Mouse (Mus musculus): Measurements from ENCODE around the gene Rab40c. TPM values are rescaled to one million over a fixed set of nuclear protein-coding genes. Genes with fewer than 3 reads are reported as not detected.

The Rab40c gene
- 29.8 and 33.6 TPM in 2 replicates for polyA plus RNA-seq (2016; fragmentation: Nextera tagmentation; extraction: Ambion mirVana)

GRCm38 (mm10) chr17:25919144-25919785 is at the start of gene Rab40c:
Rab40c (minus strand) TSS chr17:25919727.
- peak within 1 kb of the TSS; percentile 99 for H3K4me3 ChIP-seq
- peaks cover 13% of the 10 kb centered on the region for H3K36me3 ChIP-seq
- no peaks in the 10 kb centered on the region for H3K27me3 ChIP-seq (ENCODE audit: low read depth, poor library complexity, severe bottlenecking)
- no peak for DNase-seq (ENCODE audit: low spot score)
- H3K9me3 ChIP-seq (replicated peaks) = no peaks in the 10 kb centered on the region
- under 1% methylated on average over 62 of the region's 78 CpGs for WGBS
- H3K27ac ChIP-seq (replicated peaks) = peak within 1 kb of the TSS; percentile 87
- peaks cover 37% of the 10 kb centered on the region for H3K4me1 ChIP-seq

GRCm38 (mm10) chr17:25968176-25968575 is 48.6 kb upstream of the Rab40c start:
- no peak for DNase-seq (ENCODE audit: low spot score)
- Histone ChIP-seq H3K4me3 (no peak overlapping the region), H3K36me3 (peaks cover 45% of the 10 kb centered on the region), H3K9me3 (replicated peaks) (no peaks in the 10 kb centered on the region), H3K4me1 (no peaks in the 10 kb centered on the region), H3K27me3 (ENCODE audit: low read depth, poor library complexity, severe bottlenecking) (no peaks in the 10 kb centered on the region), H3K27ac (replicated peaks) (no peak overlapping the region)
- 79% methylated on average over 1 of the region's 1 CpGs for WGBS

- no peak overlapping the region for H3K27ac ChIP-seq (replicated peaks)
- H3K4me3 ChIP-seq = no peak overlapping the region
- DNase-seq (ENCODE audit: low spot score) = no peak
- H3K27me3 ChIP-seq (ENCODE audit: low read depth, poor library complexity, severe bottlenecking) = no peaks in the 10 kb centered on the region
- no peaks in the 10 kb centered on the region for H3K4me1 ChIP-seq
- no peaks in the 10 kb centered on the region for H3K9me3 ChIP-seq (replicated peaks)
- WGBS = 90% methylated on average over 3 of the region's 3 CpGs
- H3K36me3 ChIP-seq = peaks cover 45% of the 10 kb centered on the region
Measured at GRCm38 (mm10) chr17:25967652-25968051, 48.1 kb upstream of the Rab40c start.

GRCm38 (mm10) chr17:25964271-25964670 is 44.7 kb upstream of the Rab40c start:
- Histone ChIP-seq H3K9me3 (replicated peaks) (no peaks in the 10 kb centered on the region), H3K4me1 (no peaks in the 10 kb centered on the region), H3K27me3 (ENCODE audit: low read depth, poor library complexity, severe bottlenecking) (no peaks in the 10 kb centered on the region), H3K27ac (replicated peaks) (0 out of 2 replicates have a peak overlapping the region, but pooled peaks have one; percentile 4), H3K4me3 (no peak overlapping the region), H3K36me3 (peaks cover 68% of the 10 kb centered on the region)
- WGBS = 90% methylated on average over 7 of the region's 7 CpGs
- DNase-seq (ENCODE audit: low spot score) = no peak

- Histone ChIP-seq H3K4me1 (no peaks in the 10 kb centered on the region), H3K9me3 (replicated peaks) (no peaks in the 10 kb centered on the region), H3K27ac (replicated peaks) (no peak overlapping the region), H3K4me3 (no peak overlapping the region), H3K27me3 (ENCODE audit: low read depth, poor library complexity, severe bottlenecking) (no peaks in the 10 kb centered on the region), H3K36me3 (peaks cover 85% of the 10 kb centered on the region)
- WGBS = 93% methylated on average over 7 of the region's 7 CpGs
- DNase-seq (ENCODE audit: low spot score) = no peak
Measured at GRCm38 (mm10) chr17:25962413-25962905, 42.9 kb upstream of the Rab40c start.

GRCm38 (mm10) chr17:25961566-25961965 is 42.0 kb upstream of the Rab40c start:
- Histone ChIP-seq H3K27ac (replicated peaks) (no peak overlapping the region), H3K36me3 (peaks cover 89% of the 10 kb centered on the region), H3K4me1 (0 out of 2 replicates have a peak, but pooled peaks cover 2% of the 10 kb centered on the region), H3K9me3 (replicated peaks) (no peaks in the 10 kb centered on the region), H3K4me3 (no peak overlapping the region), H3K27me3 (ENCODE audit: low read depth, poor library complexity, severe bottlenecking) (no peaks in the 10 kb centered on the region)
- DNase-seq (ENCODE audit: low spot score) = no peak
- 94% methylated on average over 5 of the region's 5 CpGs for WGBS

- H3K4me3 ChIP-seq = no peak overlapping the region
- DNase-seq (ENCODE audit: low spot score) = no peak
- H3K27me3 ChIP-seq (ENCODE audit: low read depth, poor library complexity, severe bottlenecking) = 0 out of 2 replicates have a peak, but pooled peaks cover under 1% of the 10 kb centered on the region
- no peak overlapping the region for H3K27ac ChIP-seq (replicated peaks)
- no peaks in the 10 kb centered on the region for H3K9me3 ChIP-seq (replicated peaks)
- H3K36me3 ChIP-seq = peaks cover 77% of the 10 kb centered on the region
- 97% methylated on average over 23 of the region's 23 CpGs for WGBS
- 0 out of 2 replicates have a peak, but pooled peaks cover 2% of the 10 kb centered on the region for H3K4me1 ChIP-seq
Measured at GRCm38 (mm10) chr17:25959630-25960467, 40.3 kb upstream of the Rab40c start.

- Histone ChIP-seq H3K4me1 (0 out of 2 replicates have a peak, but pooled peaks cover 2% of the 10 kb centered on the region), H3K4me3 (no peak overlapping the region), H3K9me3 (replicated peaks) (no peaks in the 10 kb centered on the region), H3K36me3 (peaks cover 68% of the 10 kb centered on the region), H3K27ac (replicated peaks) (no peak overlapping the region), H3K27me3 (ENCODE audit: low read depth, poor library complexity, severe bottlenecking) (peaks cover 10% of the 10 kb centered on the region)
- 92% methylated on average over 11 of the region's 11 CpGs for WGBS
- DNase-seq (ENCODE audit: low spot score) = no peak
Measured at GRCm38 (mm10) chr17:25958771-25959494, 39.4 kb upstream of the Rab40c start.

- Histone ChIP-seq H3K4me1 (0 out of 2 replicates have a peak, but pooled peaks cover 2% of the 10 kb centered on the region), H3K27me3 (ENCODE audit: low read depth, poor library complexity, severe bottlenecking) (peaks cover 23% of the 10 kb centered on the region), H3K36me3 (peaks cover 55% of the 10 kb centered on the region), H3K9me3 (replicated peaks) (no peaks in the 10 kb centered on the region), H3K27ac (replicated peaks) (no peak overlapping the region), H3K4me3 (no peak overlapping the region)
- WGBS = 90% methylated on average over 14 of the region's 14 CpGs
- no peak for DNase-seq (ENCODE audit: low spot score)
Measured at GRCm38 (mm10) chr17:25957586-25958051, 38.1 kb upstream of the Rab40c start.

GRCm38 (mm10) chr17:25956631-25957030 is 37.1 kb upstream of the Rab40c start:
- H3K27ac ChIP-seq (replicated peaks) = no peak overlapping the region
- peaks cover 45% of the 10 kb centered on the region for H3K36me3 ChIP-seq
- peaks cover 11% of the 10 kb centered on the region for H3K4me1 ChIP-seq
- DNase-seq (ENCODE audit: low spot score) = no peak
- no peak overlapping the region for H3K4me3 ChIP-seq
- 88% methylated on average over 7 of the region's 7 CpGs for WGBS
- H3K27me3 ChIP-seq (ENCODE audit: low read depth, poor library complexity, severe bottlenecking) = peaks cover 33% of the 10 kb centered on the region
- no peaks in the 10 kb centered on the region for H3K9me3 ChIP-seq (replicated peaks)

- Histone ChIP-seq H3K27me3 (ENCODE audit: low read depth, poor library complexity, severe bottlenecking) (peaks cover 37% of the 10 kb centered on the region), H3K27ac (replicated peaks) (no peak overlapping the region), H3K9me3 (replicated peaks) (no peaks in the 10 kb centered on the region), H3K36me3 (peaks cover 41% of the 10 kb centered on the region), H3K4me3 (no peak overlapping the region), H3K4me1 (peaks cover 15% of the 10 kb centered on the region)
- DNase-seq (ENCODE audit: low spot score) = no peak
- 76% methylated on average over 7 of the region's 7 CpGs for WGBS
Measured at GRCm38 (mm10) chr17:25956201-25956600, 36.7 kb upstream of the Rab40c start.

GRCm38 (mm10) chr17:25955736-25956135 is 36.2 kb upstream of the Rab40c start:
- no peak for DNase-seq (ENCODE audit: low spot score)
- peaks cover 18% of the 10 kb centered on the region for H3K4me1 ChIP-seq
- no peak overlapping the region for H3K27ac ChIP-seq (replicated peaks)
- peaks cover 37% of the 10 kb centered on the region for H3K36me3 ChIP-seq
- peaks cover 42% of the 10 kb centered on the region for H3K27me3 ChIP-seq (ENCODE audit: low read depth, poor library complexity, severe bottlenecking)
- H3K4me3 ChIP-seq = no peak overlapping the region
- no peaks in the 10 kb centered on the region for H3K9me3 ChIP-seq (replicated peaks)
- 73% methylated on average over 3 of the region's 3 CpGs for WGBS

Data from midbrain, embryonic 10.5 days (tissue).